Mouse (Mus musculus): ENCODE measurements around the gene Sept14.

GRCm38 (mm10) chr5:129756886-129757285 lies 48.6 kb upstream of the Sept14 start:
- TF ChIP-seq CTCF (IDR thresholded peaks at IDR 0.05; ENCODE audit: low read depth, low read length) = no peak
- TF ChIP-seq POLR2A (IDR thresholded peaks at IDR 0.05; ENCODE audit: insufficient read depth, low read length) = no peak
- no peak for TF ChIP-seq EP300 (IDR thresholded peaks at IDR 0.05; ENCODE audit: insufficient read depth, low read depth, low read length)
